Mouse (Mus musculus) E14TG2a.4 (cell line): ENCODE measurements around the gene Elmo1.

Source experiments
- CTCF ChIP-seq: conservative IDR thresholded peaks from 2 replicates; pipeline ENCODE4 v1.5.1; 2014; ENCODE audit warnings: low read length
- NANOG ChIP-seq: IDR thresholded peaks from 2 replicates; pipeline ENCODE4 v1.6.1; 2014; ENCODE audit warnings: borderline replicate concordance, low read length, mixed read lengths
- POU5F1 ChIP-seq: IDR thresholded peaks from 2 replicates; pipeline ENCODE4 v1.6.1; 2014; ENCODE audit warnings: low read length, borderline replicate concordance

DNA sequence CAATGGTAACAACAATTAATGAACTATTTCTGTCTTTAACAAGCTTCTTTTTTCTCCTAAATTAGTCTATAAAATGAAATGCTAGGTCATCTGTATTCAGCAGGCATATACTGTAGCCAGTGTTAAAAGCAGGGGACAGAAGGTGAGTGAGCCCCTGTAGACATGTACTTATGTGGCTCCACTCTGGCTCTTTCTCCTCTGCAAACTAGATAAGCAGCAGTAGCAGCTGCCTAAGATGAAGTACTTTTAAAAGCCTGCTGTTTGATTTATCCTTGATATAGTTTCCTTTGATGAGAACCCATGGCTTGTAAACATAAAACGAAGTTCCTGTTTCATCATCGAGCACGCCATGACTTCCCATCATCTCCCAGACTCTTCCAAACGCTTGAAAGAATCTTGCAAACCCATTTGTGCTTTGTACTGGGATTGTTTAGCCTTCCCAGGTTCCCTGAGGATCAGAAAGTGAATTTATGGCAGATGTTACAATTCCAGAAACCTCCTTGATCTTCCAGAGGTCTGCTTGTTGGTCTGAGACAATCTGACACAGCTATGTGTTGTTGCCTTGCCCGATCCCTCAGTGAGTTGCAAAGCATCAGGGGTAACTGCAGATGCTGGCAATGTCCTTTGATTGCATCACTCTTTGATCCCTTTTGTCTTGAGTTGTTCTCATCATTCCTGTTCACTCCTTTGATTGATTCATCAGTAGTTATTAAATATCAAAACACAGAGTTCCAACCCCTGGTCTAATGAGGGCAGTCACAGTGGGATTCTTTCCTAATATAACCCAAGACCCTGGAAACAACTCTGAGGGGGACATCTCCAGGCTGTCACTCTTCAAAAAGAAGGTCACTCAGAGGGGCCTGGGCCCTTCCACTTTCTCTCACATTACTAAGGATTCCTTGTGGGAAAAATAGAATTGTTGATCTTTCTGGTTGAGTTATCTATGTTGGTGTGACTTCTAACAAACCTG lies 326.6 kb downstream of the Elmo1 start:
- TF ChIP-seq CTCF (no peak), NANOG (no peak), POU5F1 (no peak)
